Mouse (Mus musculus): Measurements from ENCODE around the gene Ush2a. TPM values are rescaled to one million over a fixed set of nuclear protein-coding genes. Genes with fewer than 3 reads are reported as not detected.

Gene Ush2a
- polyA plus RNA-seq, 1 experiment, result 0.03 TPM

GRCm38 (mm10) chr1:188668513-188668912 is 406.7 kb downstream of the Ush2a start:
- DNase-seq (ENCODE audit: low read depth), result no peak

GRCm38 (mm10) chr1:188672871-188673270 is 411.0 kb downstream of the Ush2a start:
- no peak for DNase-seq (ENCODE audit: low read depth)

GRCm38 (mm10) chr1:188674640-188675510 is 413.1 kb downstream of the Ush2a start:
- DNase-seq (ENCODE audit: low read depth), result no peak

GRCm38 (mm10) chr1:188675511-188675863 is 413.7 kb downstream of the Ush2a start:
- DNase-seq (ENCODE audit: low read depth), result no peak

- no peak for DNase-seq (ENCODE audit: low read depth)
These were observed 416.4 kb downstream of the Ush2a start for GRCm38 (mm10) chr1:188678189-188678588.

- no peak for DNase-seq (ENCODE audit: low read depth)
These were observed 424.5 kb downstream of the Ush2a start for GRCm38 (mm10) chr1:188686362-188686761.

GRCm38 (mm10) chr1:188696295-188696694 is 434.5 kb downstream of the Ush2a start:
- no peak for DNase-seq (ENCODE audit: low read depth)

GRCm38 (mm10) chr1:188708176-188708575 is 446.4 kb downstream of the Ush2a start:
- DNase-seq (ENCODE audit: low read depth), result no peak

- DNase-seq (ENCODE audit: low read depth), result no peak
These were observed 446.9 kb downstream of the Ush2a start for GRCm38 (mm10) chr1:188708694-188709093.

GRCm38 (mm10) chr1:188714131-188714530 is 452.3 kb downstream of the Ush2a start:
- DNase-seq (ENCODE audit: low read depth), result no peak

- DNase-seq (ENCODE audit: low read depth), result no peak
These were observed 453.1 kb downstream of the Ush2a start for GRCm38 (mm10) chr1:188714941-188715340.

GRCm38 (mm10) chr1:188716886-188717285 is 455.1 kb downstream of the Ush2a start:
- DNase-seq (ENCODE audit: low read depth), result peak; percentile 77

- DNase-seq (ENCODE audit: low read depth), result no peak
These were observed 463.5 kb downstream of the Ush2a start for GRCm38 (mm10) chr1:188725122-188725995.

- no peak for DNase-seq (ENCODE audit: low read depth)
These were observed 465.1 kb downstream of the Ush2a start for GRCm38 (mm10) chr1:188726937-188727336.

GRCm38 (mm10) chr1:188728625-188729024 is 466.8 kb downstream of the Ush2a start:
- DNase-seq (ENCODE audit: low read depth), result no peak

GRCm38 (mm10) chr1:188729179-188729578 is 467.4 kb downstream of the Ush2a start:
- DNase-seq (ENCODE audit: low read depth), result no peak

GRCm38 (mm10) chr1:188734741-188735266 is 473.0 kb downstream of the Ush2a start:
- no peak for DNase-seq (ENCODE audit: low read depth)

- DNase-seq (ENCODE audit: low read depth), result no peak
These were observed 481.1 kb downstream of the Ush2a start for GRCm38 (mm10) chr1:188742971-188743370.

- DNase-seq (ENCODE audit: low read depth), result no peak
These were observed 493.2 kb downstream of the Ush2a start for GRCm38 (mm10) chr1:188755031-188755430.

- DNase-seq (ENCODE audit: low read depth), result no peak
These were observed 498.7 kb downstream of the Ush2a start for GRCm38 (mm10) chr1:188760515-188760914.

GRCm38 (mm10) chr1:188762463-188762862 is 500.6 kb downstream of the Ush2a start:
- no peak for DNase-seq (ENCODE audit: low read depth)

GRCm38 (mm10) chr1:188763761-188764160 is 501.9 kb downstream of the Ush2a start:
- DNase-seq (ENCODE audit: low read depth), result no peak

All from gonadal fat pad, adult 2 months (tissue).